Mouse (Mus musculus) left cerebral cortex, postnatal 10 days (tissue): ENCODE data around the gene Popdc2. TPM values are rescaled to one million over a fixed set of nuclear protein-coding genes. Genes with fewer than 3 reads are reported as not detected.
A peak's percentile ranks its signal among the peaks of the same experiment; 100 is the strongest.

Experiments
- DNase-seq, 2 experiments: peaks; one replicate each; pipeline ENCODE4 v3.0.0; 2021 to 2022; ENCODE audit warnings: low spot score in 2 of 2, mixed read lengths in 1 of 2; ENCODE audit errors: extremely low spot score in 1 of 2
- intact Hi-C: fragments of 180-260 bp; cut with DNase I; formaldehyde crosslinking; loops from one replicate; pipeline ENCODE4 v1.15.1; 2025
- total RNA-seq, 2 experiments: library from RNA; stranded (reverse); gene quantifications; 2 replicates each; pipeline ENCODE4 v1.2.3; 2021

Gene Popdc2
- total RNA-seq, 2 experiments from 2014 or later: 0.53 TPM; not detected in 1

GRCm38 (mm10) chr16:38373439-38373838 is 11.4 kb downstream of the Popdc2 start:
- no peak for DNase-seq
- intact Hi-C loops: no loop called here

- intact Hi-C loops: no loop called here
- DNase-seq: no peak
Measured at GRCm38 (mm10) chr16:38373941-38374340, 11.9 kb downstream of the Popdc2 start.

- intact Hi-C loops: no loop called here
- DNase-seq: no peak
Measured at GRCm38 (mm10) chr16:38374379-38375140, 12.6 kb downstream of the Popdc2 start.

- no peak for DNase-seq
- intact Hi-C loops: no loop called here
Measured at GRCm38 (mm10) chr16:38375182-38375581, 13.2 kb downstream of the Popdc2 start.

- intact Hi-C loops: no loop called here
- peak; percentile 58 to 72 for DNase-seq
Measured at GRCm38 (mm10) chr16:38376163-38376840, 14.3 kb downstream of the Popdc2 start.

- DNase-seq: no peak
- intact Hi-C loops: no loop called here
Measured at GRCm38 (mm10) chr16:38376841-38377249, 14.8 kb downstream of the Popdc2 start.

- DNase-seq: no peak
- intact Hi-C loops: no loop called here
Measured at GRCm38 (mm10) chr16:38377546-38377945, 15.5 kb downstream of the Popdc2 start.

- intact Hi-C loops: no loop called here
Measured at GRCm38 (mm10) chr16:38378591-38378990, 16.6 kb downstream of the Popdc2 start.

GRCm38 (mm10) chr16:38379088-38379487 is 17.1 kb downstream of the Popdc2 start:
- no peak for DNase-seq
- intact Hi-C loops: no loop called here

More at GRCm38 (mm10) chr16:38378591-38378990, 16.6 kb downstream of the Popdc2 start:
- no peak for DNase-seq

GRCm38 (mm10) chr16:38379493-38379892 is 17.5 kb downstream of the Popdc2 start:
- intact Hi-C loops: no loop called here
- no peak for DNase-seq

- intact Hi-C loops: no loop called here
- no peak for DNase-seq
Measured at GRCm38 (mm10) chr16:38379926-38380325, 17.9 kb downstream of the Popdc2 start.

- no peak for DNase-seq
- intact Hi-C loops: no loop called here
Measured at GRCm38 (mm10) chr16:38383683-38384082, 21.7 kb downstream of the Popdc2 start.

GRCm38 (mm10) chr16:38385184-38385634 is 23.2 kb downstream of the Popdc2 start:
- intact Hi-C loops: no loop called here
- no peak for DNase-seq

GRCm38 (mm10) chr16:38385700-38386099 is 23.7 kb downstream of the Popdc2 start:
- intact Hi-C loops: no loop called here

GRCm38 (mm10) chr16:38387389-38387788 is 25.4 kb downstream of the Popdc2 start:
- intact Hi-C loops: no loop called here
- DNase-seq: no peak

More at GRCm38 (mm10) chr16:38385700-38386099, 23.7 kb downstream of the Popdc2 start:
- no peak for DNase-seq

- DNase-seq: no peak
- intact Hi-C loops: no loop called here
Measured at GRCm38 (mm10) chr16:38388757-38389156, 26.7 kb downstream of the Popdc2 start.

GRCm38 (mm10) chr16:38389284-38389893 is 27.4 kb downstream of the Popdc2 start:
- intact Hi-C loops: no loop called here

GRCm38 (mm10) chr16:38390322-38390721 is 28.3 kb downstream of the Popdc2 start:
- intact Hi-C loops: no loop called here
- no peak for DNase-seq

More at GRCm38 (mm10) chr16:38389284-38389893, 27.4 kb downstream of the Popdc2 start:
- DNase-seq: no peak

- peak in 1 of 2 experiments; percentile 63 for DNase-seq
- intact Hi-C loops: no loop called here
Measured at GRCm38 (mm10) chr16:38392126-38392894, 30.3 kb downstream of the Popdc2 start.
